Mouse (Mus musculus) erythroblast, adult 5-6 weeks (primary cell): ENCODE measurements around the gene Ccdc92. TPM values are rescaled to one million over a fixed set of nuclear protein-coding genes. Genes with fewer than 3 reads are reported as not detected.

Source experiments
- ATAC-seq: replicated peaks from 2 replicates; pipeline ENCODE4 v1.8.0; 2016; ENCODE audit warnings: moderate number of reproducible peaks, mild to moderate bottlenecking, moderate TSS enrichment, inconsistent platforms; ENCODE audit not compliant: poor library complexity, low FRiP score, severe bottlenecking
- total RNA-seq, 2 experiments: library from RNA; stranded (forward) in 1 of 2; stranded (reverse) in 1 of 2; fragments of 150-400 nt in 1 of 2; fragments of 200-764, 138-1000 nt in 1 of 2; gene quantifications; 2 replicates each; pipeline versions ENCODE4 v1.2.3 to v1.2.4; 2015 to 2017; ENCODE audit warnings: low replicate concordance in 2 of 2

The Ccdc92 gene
- total RNA-seq, 2 experiments from 2014 or later: not detected

DNA sequence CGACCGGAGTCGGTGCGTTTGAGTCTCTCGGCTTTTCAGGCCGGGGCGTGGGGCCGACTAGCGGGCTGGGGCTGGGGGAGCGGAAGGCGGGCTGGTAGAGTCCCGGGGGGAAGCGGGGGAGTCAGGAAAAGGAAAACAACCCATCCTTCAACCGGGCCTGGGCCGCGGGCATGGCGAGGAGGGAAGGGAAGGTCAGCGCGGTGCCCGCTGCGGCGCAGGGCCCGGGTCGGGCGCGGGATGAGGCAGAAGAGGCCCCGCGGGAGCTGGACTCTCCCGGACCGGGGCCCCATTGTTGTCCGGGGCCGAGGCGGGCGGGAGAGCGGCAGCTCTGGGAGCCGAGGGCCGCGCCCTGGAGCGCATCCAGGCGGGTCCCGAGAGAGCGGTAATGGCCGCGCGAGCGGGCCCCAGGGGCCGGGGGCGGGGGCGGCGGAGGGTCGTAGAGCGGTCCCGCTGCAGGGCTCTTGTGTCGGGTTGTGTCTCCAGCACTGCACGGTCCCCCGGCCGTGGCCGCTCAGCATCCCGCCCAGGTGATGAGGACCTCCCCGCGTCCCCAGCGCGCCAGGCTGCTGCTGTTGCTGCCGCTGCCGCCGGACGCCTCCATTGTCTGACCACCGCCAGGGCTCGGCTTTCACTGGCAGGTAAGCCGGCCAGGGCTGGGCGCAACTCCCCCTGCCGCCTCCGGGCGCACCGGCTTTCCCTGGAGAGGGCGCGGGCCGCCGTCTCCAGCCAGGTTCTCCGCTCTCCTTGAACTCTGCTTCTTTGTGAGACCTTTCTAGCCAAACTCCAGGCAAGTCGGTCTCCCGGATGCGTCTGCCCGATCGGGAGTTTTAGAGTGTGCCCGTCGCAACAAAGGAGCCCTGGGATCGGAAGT is 882 bp upstream of the Ccdc92 start:
- ATAC-seq: no peak

DNA sequence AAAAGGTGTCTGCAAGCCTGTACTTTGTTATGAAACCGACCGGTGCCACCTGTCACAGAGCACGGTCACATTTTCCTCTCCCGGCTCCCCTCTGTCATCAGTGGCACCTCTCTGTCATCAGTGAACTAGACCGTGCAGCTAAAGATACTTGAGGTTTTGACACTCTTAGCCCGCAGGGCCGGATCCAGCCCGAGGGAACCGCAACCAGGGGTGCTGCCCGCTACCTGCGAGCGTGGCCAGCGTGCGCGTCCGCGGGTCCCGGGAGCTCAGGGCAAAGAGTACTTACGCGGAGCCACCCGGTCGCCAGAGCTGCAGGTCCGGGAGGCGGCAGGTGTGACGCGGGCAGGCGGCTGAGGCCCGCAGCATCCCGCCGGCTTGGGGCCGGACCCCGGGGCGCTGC is 761 bp downstream of the Ccdc92 start:
- no peak for ATAC-seq

DNA sequence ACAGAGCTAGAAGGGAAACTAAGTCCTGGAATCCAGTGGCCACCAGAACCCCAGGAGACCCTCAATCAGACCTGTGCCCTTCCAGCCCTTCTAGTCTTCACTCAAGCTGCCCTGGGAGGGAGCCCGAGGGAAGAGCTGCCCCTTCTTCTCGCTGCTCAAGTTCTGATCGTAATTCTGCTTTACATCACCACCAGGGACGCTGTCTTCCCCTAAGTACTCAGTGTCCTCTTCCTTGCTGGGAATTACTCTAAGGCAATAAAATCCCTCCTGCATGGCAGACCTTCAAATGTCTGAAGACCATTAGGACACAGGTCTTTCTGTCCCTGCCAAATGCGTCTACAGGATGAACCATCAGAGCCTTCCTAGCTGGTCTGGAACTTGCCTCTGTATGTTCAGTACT is 2.2 kb downstream of the Ccdc92 start:
- ATAC-seq: no peak

DNA sequence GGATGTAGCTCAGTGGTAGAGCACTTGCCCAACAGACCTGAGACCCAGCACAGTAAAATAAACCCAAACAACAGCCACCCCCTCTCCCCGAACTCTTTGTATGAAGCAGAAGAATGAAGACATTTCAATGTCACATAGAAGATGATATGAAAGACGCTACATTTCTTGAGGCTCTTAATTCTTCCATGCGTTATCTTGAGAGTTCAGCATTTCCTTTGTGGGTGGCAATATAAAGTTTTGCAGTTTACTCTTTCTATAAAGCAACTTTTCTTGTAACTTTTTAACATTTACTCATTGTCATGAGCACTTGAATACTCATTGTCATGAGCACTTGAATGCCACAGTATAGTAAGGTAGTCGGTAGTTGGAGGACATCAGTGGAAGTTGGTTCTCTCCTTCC is 8.0 kb downstream of the Ccdc92 start:
- no peak for ATAC-seq

DNA sequence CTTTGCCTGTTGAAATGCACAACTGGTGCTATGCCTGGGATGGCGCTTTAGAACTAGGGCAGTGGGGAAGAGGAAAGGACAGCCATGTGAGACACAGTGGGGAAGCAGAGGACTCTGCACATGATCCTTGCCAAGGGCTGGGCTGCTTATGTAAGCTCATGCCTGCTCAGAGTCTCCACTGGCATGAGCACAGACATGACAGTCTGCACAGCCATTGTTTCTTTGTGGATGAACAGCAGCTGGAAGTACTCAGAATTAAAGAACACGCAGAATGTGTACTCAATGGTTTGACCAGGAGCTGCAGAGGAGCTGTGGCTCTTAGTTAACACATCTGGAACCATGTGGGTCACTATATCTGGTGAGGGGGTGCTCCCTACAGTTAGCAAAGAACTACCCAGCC is 9.1 kb downstream of the Ccdc92 start:
- no peak for ATAC-seq

DNA sequence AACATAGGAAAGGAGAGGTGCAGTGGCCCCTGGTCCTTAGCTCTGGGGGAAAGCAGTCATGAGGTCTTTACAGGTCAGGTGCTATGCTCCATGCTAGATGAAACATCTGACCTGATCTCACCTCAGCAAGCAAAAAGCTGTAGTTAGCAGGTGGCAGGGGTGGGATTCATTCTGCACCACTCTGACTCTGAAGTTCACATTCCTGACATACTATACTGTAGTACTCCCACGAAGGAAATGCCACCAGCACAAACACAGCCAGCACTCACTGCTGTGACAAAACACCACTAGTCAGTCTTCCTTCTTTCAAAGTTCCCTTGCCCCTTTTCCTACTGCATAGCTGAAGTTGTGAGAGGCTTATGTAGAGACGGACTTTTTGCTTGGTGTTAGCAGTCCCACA is 9.9 kb downstream of the Ccdc92 start:
- no peak for ATAC-seq

DNA sequence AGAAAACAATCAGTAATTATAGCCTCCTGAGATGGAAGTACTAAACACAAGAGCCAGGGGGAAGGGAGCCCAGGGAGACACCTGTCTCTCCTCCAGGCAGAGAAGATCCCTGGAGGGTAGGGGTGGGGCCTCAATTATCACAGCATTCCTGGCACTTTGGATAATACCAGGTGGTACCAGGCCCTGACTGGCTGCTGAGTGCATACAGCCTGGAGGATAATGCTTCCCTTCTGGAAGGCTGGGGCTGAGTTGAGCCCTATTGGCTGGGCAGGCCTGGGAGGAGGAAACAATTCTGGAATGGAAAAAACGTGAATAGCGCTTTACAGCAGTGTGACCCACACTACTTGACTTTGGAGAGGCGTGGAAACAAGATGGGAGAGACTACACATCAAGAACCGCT is 10.7 kb downstream of the Ccdc92 start:
- ATAC-seq: no peak

DNA sequence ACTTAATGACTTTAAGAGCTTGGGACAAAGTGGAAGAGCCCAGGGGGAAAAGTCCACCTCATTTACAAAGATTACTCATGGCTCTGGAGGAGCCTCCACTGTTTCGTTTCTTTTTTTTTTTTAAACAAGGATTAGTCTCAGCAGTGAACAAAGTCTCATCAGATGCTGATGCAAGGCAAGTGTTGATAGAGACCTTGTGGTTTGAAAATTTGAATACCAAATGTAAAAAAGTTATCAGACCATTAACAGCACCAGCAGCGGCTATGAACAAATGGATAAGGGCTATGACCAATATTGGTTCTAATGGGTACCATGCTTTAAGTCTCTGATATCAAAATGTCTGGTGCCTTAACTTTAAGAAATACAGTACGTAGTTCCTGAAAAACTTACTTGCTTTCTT is 13.2 kb downstream of the Ccdc92 start:
- ATAC-seq: no peak

DNA sequence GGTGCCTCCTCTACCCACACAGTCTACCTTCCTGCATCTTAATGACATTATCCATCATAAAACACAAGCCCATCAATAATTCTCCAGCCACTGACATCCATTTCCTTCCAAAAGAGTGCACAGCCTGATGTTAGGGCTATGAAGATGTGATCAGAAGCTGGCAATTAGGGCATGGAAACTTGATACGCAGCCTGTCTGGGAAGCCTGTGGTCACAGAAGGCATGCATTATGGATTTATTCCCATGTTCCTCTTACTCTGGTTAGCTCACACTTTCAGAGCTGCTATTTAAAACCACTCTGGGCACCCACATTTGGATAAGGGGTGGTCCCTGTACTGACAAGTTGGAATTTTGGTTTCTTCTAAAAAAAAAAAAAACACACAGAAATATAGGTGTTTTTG is 15.2 kb downstream of the Ccdc92 start:
- no peak for ATAC-seq

DNA sequence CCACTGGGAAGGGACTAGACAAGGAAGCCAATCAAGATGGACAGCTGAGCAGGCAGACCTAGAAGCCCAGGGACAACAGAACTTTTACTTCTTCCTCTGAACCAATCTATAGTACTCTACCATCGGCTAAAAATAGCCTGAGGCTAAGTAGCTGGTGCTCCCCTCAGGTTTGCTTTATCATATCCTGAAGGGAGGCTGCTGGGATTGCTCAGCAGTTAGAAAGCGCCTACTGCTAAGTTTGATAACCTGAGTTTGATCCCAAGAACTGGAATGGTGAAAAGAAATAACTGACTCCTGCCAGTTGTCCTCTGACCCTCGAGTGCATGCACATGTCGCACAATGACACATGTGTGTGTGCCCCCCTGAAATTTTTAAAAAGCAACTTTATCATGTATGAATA is 17.3 kb downstream of the Ccdc92 start:
- no peak for ATAC-seq

DNA sequence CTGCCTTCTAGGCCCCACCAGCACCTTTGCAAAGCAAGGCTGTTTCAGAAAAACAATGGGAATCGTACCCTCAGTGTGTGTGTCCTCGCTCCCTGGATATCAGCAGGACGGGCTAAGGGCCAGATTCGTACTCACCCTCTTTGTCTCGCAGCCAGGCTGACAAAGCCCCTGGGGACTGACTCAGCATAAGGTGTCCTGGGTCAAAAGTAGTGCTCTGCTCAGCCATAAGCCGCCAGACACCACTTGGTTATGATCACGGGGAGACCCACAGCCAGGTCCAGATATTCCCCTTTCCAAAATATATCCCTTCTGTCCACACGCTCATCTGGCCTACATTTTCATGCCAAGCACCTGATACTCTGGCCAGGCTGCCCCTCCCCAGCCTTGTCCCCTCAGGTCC is 18.8 kb downstream of the Ccdc92 start:
- no peak for ATAC-seq

DNA sequence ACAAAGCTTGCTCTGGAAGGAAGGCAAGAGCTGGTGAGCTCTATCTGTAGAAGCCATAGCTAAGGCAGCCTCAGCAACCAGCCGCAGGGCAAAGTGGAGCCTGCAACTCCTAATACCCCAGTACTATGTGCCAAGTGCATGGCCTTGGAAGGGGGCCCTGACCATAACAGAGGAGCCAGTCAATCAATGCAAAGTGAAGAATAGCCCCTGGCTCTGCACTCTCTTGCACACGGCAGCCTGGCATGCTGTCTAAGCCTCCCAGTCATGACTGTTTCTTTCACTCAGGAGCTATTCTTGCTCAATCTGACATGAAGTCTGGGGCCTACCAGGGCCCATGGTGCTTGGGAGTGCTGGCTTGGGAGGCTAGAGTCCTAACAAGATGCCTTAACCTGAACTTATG is 21.6 kb downstream of the Ccdc92 start:
- no peak for ATAC-seq

DNA sequence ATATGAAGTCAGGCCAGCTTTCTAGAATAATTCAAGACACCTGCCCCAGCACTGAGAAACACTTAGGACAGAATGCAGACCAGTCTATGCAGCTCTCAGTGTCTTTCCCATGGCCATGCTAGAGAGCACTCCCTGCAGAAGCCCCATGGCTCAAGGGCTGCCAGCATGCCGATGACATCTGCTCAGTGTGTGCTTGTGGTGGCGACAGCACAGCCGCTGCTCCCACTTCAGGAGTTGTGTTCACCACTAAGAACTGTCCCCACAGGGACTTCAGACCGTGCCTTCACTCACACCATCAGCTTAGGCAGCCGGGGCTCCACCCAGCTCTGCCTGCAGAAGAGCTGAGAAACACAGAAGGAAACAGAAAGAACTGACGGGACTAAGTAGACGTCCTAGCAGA is 22.0 kb downstream of the Ccdc92 start:
- no peak for ATAC-seq

DNA sequence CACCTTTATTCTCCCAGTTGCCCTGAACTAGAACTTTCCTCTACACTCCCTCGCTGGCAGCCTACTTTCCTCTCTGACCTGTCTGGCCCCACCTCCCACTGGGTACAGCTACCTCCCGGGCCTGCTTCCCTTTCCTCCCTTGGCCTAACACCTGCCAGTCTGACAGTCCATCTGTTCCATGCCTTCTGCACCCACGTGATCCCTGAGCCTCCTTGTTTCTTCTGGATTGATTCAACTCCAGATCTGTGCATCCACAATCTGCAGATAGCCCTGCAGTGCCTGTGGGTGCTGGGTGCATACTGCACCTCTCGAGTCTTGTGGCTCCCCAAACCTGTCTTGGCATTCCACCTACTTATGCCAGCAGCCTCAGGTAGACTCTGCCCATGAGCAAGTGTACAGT is 25.6 kb downstream of the Ccdc92 start:
- ATAC-seq: no peak

DNA sequence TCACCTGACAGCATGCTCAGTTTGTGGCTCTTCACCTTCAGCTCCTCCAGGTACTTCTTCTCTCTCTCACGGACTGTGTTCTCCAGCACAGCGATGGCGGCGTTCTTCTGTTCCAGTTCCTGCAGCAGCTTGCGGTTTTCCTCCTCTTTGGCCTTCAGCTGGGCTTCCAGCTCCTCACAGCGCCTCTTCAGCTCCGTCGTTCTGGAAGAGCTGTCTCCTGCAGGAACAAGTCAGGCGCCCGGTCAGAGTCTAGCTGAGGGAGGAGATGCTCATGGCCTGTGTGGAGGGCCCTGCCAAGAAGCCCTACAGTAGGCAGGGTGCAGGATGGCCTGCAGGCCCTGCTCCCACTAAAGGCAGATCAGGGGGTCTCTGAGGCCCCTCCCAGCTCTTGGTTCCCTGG is 26.1 kb downstream of the Ccdc92 start:
- ATAC-seq: no peak

DNA sequence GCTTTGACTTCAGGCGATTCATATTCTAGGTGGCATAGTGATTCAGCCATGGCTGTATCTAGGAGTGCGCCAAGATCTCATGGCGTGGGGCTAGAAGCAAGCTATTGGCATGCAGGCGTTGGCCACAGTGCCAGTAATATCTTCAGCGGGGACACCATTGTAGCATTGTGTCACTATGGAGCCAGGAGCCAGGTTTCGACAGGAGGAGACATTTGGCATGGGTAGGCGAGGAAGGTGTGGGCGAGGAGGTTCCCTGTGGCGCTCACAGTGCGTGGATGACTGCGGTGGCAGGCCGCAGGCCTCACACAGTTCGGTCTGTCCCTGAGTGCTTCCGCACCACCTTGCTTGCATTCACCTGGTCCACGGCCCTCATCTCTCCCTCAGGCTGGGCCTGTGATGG is 27.0 kb downstream of the Ccdc92 start:
- no peak for ATAC-seq

DNA sequence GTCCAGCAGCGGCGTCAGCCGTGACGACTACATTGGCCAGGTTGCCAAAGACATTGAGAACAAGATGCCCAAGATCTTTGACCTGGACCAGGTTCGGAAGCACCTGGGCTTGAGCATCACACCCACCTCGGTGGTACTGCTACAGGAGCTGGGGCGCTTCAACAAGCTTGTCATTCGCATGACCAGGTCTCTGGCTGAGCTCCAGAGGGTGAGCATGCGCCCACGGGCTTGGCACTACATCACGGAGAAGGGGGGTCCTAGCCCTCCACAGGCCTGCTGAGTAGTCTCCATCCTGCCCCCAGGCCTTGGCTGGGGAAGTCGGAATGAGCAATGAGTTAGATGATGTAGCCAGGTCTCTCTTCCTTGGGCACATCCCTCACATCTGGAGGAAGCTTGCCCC is 31.9 kb downstream of the Ccdc92 start:
- no peak for ATAC-seq

DNA sequence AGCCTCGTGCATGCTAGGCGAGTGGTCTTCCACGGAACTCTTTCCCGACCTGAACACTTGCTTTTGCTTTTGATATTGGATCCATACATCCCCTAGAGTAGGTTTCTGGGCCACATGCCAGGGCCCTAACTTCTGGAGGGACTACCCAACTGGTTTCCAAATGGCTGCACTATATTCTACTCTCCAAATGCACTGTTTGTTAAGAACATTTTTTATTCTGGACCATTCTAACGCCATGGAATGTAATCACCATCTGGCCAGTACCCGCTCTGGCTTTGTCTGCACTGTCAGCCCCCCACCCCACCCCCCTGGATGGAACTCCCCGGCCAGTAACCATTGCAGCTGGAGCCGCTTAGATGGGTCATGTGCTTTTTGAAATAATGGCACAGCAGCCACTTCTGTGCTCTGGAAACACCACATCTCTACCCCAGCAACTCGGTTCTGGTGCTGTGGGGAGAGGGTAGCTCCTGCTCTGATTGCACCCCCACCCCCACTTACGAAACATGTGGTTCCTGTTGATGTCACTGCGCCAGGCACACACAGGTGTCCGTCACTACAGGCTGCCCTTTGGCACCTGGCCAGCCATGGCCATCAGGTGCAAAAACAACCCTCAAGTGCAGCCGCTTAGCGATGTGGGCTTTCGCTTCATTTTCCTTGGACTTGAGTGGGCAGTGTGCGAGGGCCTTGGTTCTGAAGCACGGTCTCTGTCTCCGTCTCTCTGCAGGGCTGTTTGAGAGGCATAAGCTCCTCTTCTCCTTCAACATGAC is 39.9 kb downstream of the Ccdc92 start:
- no peak for ATAC-seq

DNA sequence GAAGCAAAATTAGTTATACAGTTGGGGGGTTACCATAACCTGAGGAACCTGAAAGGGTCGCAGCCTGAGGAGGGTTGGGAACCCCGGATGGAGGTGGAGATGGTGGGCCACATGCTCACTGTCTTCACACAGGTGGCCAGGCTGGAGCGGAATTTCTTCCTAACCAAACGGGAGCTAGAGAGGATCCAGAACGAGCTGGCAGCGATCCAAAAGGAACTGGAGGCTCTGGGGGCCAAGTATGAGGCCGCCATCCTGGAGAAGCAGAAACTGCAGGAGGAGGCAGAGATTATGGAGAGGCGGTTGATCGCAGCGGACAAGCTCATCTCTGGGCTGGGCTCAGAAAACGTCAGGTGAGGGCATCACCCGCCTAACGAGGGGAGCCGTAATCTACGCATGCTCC is 45.2 kb downstream of the Ccdc92 start:
- ATAC-seq: no peak

DNA sequence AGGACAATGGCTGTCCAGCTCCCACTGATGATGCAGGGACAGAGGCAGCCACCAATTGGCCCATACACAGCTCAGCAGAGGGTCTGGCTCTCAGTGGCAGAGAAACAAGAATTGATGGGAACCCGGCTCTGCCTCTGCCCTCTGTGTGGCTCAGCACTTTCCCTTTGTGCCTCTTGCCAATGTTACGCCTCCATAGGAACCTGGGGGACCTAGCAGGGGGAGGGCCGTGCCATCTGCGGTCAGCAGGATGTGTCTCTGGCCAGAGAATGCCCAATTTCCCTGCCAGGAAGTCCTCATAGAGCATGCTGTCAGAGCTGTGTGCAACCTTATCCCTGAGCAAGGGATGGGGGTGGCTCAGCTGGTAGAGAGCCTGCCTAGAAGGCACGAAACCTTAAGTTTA is 47.4 kb downstream of the Ccdc92 start:
- ATAC-seq: no peak

DNA sequence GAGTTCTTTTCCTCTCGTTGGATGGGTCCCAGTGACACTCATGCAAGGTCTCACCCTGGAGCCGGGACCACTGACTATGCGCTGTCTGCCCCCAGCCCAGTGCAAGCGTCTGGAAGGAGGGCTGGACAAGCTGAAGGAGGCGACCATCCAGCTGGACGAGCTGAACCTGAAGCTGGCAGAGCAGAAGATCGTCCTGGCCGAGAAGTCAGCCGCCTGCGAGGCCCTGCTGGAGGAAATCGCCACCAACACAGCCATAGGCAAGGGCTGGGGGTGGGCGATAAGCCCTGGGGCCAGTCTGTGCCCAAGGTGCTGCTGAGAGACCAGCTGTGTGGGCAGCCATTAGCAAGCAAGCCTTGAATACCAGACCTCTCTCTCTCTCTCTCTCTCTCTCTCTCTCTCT is 49.8 kb downstream of the Ccdc92 start:
- no peak for ATAC-seq
